Mouse (Mus musculus) cortical plate, adult 2 months (tissue): ENCODE results near the gene Fhl5.

ENCODE experiments used
- CTCF ChIP-seq: fragments of 200-500 bp; IDR thresholded peaks from 2 replicates; pipeline ENCODE4 v1.5.1; 2011; ENCODE audit warnings: mild to moderate bottlenecking, control low read depth, low read length; ENCODE audit not compliant: insufficient read depth; ENCODE audit errors: extremely low read depth
- POLR2A ChIP-seq: fragments of 200-500 bp; IDR thresholded peaks from 2 replicates; pipeline ENCODE4 v1.6.1; 2011; ENCODE audit warnings: mild to moderate bottlenecking, low read length, control low read depth; ENCODE audit not compliant: insufficient read depth; ENCODE audit errors: extremely low read depth

GRCm38 (mm10) chr4:25197310-25197709 is 45.4 kb downstream of the Fhl5 start:
- TF ChIP-seq CTCF (no peak), POLR2A (no peak)
